Mouse (Mus musculus) lung, adult 10 weeks (tissue): Measurements from ENCODE around the gene Cyct. TPM values are rescaled to one million over a fixed set of nuclear protein-coding genes. Genes with fewer than 3 reads are reported as not detected.

Experiments used
- polyA plus RNA-seq: library from polyadenylated mRNA; stranded (reverse); fragments of 350-450 nt; fragmentation: Illumina TruSeq; extraction: RNeasy Lipid Tissue Mini Kit (QIAGEN cat#74804); gene quantifications from one replicate; pipeline ENCODE4 v1.2.3, GENCODE M21; 2014; ENCODE audit warnings: low read depth, low replicate concordance; ENCODE audit not compliant: insufficient read depth

The Cyct gene
- not detected for polyA plus RNA-seq

DNA sequence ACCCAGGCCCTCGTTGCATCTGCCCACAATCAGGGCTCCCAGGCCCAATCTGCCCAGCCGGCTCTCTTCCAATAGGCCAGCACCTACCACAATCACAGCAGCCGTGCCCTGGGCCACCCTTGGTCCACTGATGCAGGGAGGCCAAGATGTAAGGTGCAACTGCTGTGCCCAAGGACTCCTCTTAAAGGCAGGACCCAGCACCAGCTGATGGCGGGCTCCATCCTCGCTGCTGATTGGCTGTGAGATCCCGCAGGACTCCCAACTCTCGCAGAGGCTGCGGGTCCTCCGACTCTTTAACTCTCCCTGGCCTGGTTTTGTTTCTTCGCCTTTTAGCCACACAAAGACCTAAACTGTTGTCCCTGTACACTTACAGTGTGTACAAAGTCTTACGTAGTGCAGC lies at the start of gene Cyct:
TSS of gene Cyct (minus strand) at position 225 of the 400 bp plus-strand sequence.

DNA sequence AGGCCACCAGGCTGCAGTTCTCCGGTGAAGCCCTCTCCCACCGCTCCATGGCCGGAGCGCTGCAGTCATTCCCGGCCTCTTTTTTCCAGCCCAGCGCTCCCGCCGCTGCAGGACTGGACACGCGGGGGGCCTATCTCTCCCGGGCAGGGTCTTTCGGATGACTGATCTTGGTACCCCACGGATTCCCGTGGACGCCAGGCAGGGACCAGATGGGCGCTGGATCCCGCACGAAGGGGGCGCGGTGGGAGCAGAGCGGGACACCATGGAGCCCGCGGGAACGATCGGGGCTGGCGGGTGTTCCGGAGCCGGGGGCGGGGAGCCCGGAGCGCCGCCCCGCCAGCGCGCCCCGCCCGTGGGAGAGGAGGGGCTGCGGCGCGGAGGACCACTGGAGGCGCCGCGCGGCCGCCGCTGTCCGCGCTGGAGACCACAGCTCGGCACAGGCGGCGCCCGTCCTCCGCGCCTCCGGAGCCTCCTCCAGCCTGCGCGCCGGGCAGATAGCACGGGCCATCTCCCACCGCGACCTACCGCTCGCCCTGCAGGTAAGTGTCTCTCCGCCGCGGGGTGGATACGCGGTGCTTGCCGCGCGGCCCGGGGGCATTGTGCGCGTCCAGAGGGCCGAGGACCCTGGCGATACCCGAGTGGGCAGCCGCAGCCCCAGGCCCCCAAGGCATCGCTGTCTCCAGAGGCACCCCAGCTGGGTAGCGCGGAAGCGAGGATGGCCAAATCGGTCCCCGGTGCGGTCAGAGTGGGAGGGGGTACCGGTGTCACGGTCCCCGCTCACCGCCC lies 46.1 kb upstream of the Cyct start, which contains the start of gene Osbpl6:
TSS of gene Osbpl6 (plus strand) at position 358 of the 786 bp plus-strand sequence.

DNA sequence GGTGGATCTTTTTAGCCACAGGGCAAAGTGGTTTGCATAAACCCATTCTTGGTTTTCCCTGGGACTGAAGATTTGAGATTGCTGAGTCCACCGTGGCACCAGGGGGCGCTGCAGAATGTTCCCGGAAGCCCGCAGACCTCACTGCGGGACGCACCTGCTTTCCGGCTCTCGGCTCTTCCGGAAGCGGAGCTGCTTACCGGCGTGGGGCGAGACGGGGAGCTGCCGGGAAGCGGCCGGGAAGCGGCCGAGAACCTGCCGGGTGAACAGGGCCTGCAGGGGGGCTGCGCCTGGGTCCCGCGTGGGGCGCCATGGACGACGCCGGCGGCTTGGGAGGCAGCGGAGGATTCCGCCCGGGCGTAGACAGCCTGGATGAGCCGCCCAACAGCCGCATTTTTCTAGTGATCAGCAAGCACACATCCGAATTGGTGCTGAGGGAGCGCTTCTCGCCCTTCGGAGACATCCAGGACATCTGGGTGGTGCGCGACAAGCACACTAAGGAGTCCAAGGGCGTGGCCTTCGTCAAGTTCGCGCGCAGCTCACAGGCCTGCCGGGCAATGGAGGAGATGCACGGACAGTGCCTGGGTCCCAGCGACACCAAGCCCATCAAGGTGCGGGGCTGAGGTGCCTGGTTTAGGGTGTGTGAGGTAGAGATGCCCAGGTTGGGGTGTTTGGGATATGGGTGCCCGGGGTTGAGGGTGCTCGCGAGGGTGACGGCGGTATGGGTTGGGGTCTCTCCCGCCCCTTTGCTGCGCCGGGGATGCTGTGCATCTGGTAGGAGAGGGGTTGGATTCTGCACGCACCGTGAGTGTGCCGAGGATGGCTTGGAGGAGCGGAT lies 9.8 kb upstream of the Cyct start, which contains the start of gene Rbm45:
TSS of gene Rbm45 (plus strand) at position 164 of the 835 bp plus-strand sequence.

DNA sequence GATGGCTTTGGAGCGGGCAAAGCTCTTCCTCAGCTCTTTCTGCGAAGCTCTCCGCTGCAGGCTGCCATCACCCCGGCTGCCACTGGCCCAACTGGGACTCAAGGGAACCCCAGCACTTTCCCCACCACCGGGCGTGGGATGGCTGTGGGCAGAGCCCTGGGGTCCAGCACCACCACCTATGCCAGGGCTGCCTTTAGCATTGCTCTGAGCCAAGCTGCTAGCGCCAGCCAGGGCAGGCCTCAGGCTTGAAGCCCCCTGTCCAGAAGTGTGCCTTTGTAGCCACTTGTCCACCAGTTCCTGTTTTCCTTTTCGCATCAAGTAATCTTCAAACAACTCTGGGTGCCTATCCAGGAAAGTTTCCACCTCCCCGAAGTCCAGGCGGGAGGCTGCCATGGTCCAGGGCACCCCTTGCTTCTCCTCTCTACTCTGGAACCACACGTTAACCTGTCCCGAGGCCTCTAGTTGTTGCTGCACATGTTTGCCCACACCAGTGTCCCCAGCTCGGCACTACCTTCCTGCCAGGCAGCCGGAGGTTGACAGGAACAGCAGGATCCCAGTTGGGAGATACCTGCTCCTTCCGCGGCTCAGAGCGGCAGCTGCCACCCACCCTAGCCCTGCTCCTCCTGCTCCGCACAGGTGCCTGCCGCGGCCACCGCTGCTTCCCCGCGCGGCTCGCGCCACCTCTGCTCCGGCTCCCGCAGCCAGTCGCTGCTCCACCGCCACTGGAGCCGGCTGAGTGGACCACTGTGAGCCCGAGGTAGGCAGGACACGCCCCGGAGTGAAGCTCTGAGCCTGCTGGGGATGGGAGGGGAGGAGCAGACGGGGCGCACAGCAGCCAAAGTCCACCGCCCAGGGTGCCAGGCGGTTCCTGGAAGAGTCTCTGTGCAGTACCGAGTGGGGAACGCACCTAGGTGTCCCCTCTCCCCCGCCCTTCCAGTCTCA lies 21.8 kb downstream of the Cyct start, which contains the start of gene Pde11a:
TSS of gene Pde11a (minus strand) at position 560 of the 942 bp plus-strand sequence.

Other genes with a start within 250 kb of the Cyct start
- not detected for gene Pde11a, start 21.7 kb downstream of the Cyct start, polyA plus RNA-seq
- gene Rbm45, start 9.5 kb upstream of the Cyct start, polyA plus RNA-seq: 15.9 TPM
- gene Osbpl6, start 46.1 kb upstream of the Cyct start, polyA plus RNA-seq: 13.1 TPM